Mouse (Mus musculus) thymus, adult 2 months (tissue): ENCODE measurements at regions not wholly inside any gene's neighbourhood (a gene's known extent, or its start where the extent isn't known, plus 50 kb on each side); places are given as distances from the start of the nearest gene placed in this dataset.

ENCODE experiments used
- DNase-seq: peaks from one replicate; pipeline ENCODE4 v3.0.0; 2021
- H3K27ac ChIP-seq: fragments of 200-500 bp; 2 replicates; pipeline ENCODE4 v1.5.1; 2012; ENCODE audit warnings: low read length, control low read depth; ENCODE audit not compliant: control insufficient read depth, insufficient read depth
- H3K27me3 ChIP-seq: fragments of 200-500 bp; 2 replicates; pipeline ENCODE4 v1.6.1; 2012; ENCODE audit warnings: mild to moderate bottlenecking, low read length, moderate library complexity, mixed read lengths; ENCODE audit not compliant: control insufficient read depth, insufficient read depth
- H3K36me3 ChIP-seq: fragments of 200-500 bp; 2 replicates; pipeline ENCODE4 v1.6.1; 2012; ENCODE audit warnings: mild to moderate bottlenecking, low read length, moderate library complexity; ENCODE audit not compliant: control insufficient read depth, insufficient read depth
- H3K4me1 ChIP-seq: fragments of 200-500 bp; replicated peaks from 2 replicates; pipeline ENCODE4 v1.6.1; 2012; ENCODE audit warnings: low read length; ENCODE audit not compliant: control insufficient read depth, insufficient read depth
- H3K4me3 ChIP-seq: fragments of 200-500 bp; 2 replicates; pipeline ENCODE4 v1.5.1; 2012; ENCODE audit warnings: mild to moderate bottlenecking, low read length, control low read depth, moderate library complexity; ENCODE audit not compliant: control insufficient read depth, insufficient read depth
- CTCF ChIP-seq: fragments of 200-500 bp; IDR thresholded peaks from 2 replicates; pipeline ENCODE4 v1.5.1; 2012; ENCODE audit warnings: mild to moderate bottlenecking, control low read depth, low read length, moderate library complexity, borderline replicate concordance; ENCODE audit not compliant: control insufficient read depth, poor library complexity, insufficient read depth; ENCODE audit errors: extremely low read depth
- POLR2A ChIP-seq: fragments of 200-500 bp; IDR thresholded peaks from 2 replicates; pipeline ENCODE4 v1.6.1; 2012; ENCODE audit warnings: mild to moderate bottlenecking, low read length, control low read depth, moderate library complexity; ENCODE audit not compliant: control insufficient read depth, poor library complexity, insufficient read depth; ENCODE audit errors: extremely low read depth
- WGBS: fragments of 180-500 bp; shearing (Covaris S2); methylation state at CpG from one replicate; pipeline ENCODE4 v1.1.7; 2018; 5-methylcytosine and 5-hydroxymethylcytosine counted together

DNA sequence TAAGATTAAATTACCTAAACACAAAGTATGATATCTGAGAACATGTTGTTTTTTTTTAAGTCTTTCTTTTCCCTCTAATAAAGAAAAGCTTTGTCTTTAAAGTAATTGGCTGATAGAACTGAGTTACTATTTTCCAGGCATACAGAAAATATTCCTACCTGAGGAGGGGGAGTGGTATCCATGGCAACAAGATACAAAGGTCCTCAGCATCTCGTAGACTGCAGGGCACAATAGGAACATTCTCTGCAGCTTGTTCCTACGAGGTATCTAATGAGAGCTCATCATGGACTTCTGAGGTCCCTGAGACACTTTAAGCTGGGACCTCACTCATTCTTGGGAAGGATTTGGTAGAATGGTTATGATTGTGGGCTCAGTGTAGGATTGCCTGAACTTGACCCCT, 225.5 kb upstream of the Cdh4 start:
- no peak overlapping the region for H3K4me3 ChIP-seq
- H3K27ac ChIP-seq: no peak overlapping the region
- TF ChIP-seq CTCF (no peak), POLR2A (no peak)
- no peaks in the 10 kb centered on the region for H3K36me3 ChIP-seq
- WGBS: 83% methylated on average over 2 of the region's 2 CpGs
- no peaks in the 10 kb centered on the region for H3K27me3 ChIP-seq
- no peaks in the 10 kb centered on the region for H3K4me1 ChIP-seq
- no peak for DNase-seq

DNA sequence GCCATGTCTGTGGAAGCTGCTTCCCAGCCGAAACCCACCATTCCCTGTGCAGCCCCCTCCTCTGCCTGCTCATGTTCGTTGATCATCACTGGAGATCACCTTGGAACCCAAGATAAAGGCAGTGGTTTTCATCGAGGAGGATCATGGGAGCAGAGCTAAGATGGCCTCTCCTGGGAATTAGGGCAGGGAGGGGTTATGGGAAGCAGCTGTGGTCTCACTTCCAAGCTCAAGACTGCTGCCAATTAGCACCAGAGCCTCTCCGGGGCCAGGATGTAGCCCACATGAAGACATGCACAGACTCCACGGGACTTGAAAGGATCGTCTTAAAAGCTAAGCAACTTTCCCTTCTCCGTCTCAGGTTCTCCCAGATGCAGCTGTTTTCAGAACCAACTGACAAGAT, 214.1 kb upstream of the Cdh4 start:
- TF ChIP-seq POLR2A (no peak), CTCF (no peak)

DNA sequence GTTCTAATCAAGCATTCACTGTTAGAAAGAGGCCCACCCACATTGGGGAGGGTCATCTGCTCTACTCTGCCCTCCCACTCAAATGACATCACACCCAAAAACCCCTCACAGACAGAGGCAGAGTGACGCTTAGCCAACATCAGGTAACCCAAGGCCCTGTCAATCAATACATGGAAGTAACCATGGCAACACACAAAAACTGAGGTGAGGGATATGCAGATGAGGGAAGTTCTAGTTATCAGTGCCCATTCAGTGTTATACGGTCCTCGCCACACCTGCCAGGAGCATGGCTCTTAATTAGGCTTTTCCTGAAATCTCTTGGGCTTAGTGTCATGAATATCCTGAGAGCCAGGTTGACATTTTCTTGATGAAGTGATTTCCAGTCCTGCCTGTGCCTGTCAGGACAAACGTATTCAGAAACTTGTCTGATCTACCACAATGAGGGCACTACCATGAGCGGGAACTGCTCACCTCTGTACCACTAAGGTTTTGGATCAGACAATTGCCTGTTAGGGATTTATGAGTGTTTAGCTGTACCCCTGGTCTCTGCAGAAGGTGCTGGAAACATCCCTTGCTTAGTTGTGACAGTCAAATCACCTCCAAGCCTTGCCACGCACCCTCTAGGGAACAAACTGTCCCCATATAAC, 210.4 kb upstream of the Cdh4 start:
- no peak overlapping the region for H3K4me3 ChIP-seq
- H3K36me3 ChIP-seq: no peaks in the 10 kb centered on the region
- no peak overlapping the region for H3K27ac ChIP-seq
- WGBS: 86% methylated on average over 6 of the region's 6 CpGs
- TF ChIP-seq CTCF: no peak
- no peak for TF ChIP-seq POLR2A
- H3K27me3 ChIP-seq: no peaks in the 10 kb centered on the region
- H3K4me1 ChIP-seq: no peaks in the 10 kb centered on the region
- no peak for DNase-seq

More for the DNA sequence above, 214.1 kb upstream of the Cdh4 start:
- WGBS: 83% methylated on average over 7 of the region's 7 CpGs
- H3K36me3 ChIP-seq: no peaks in the 10 kb centered on the region
- no peak overlapping the region for H3K4me3 ChIP-seq
- H3K27me3 ChIP-seq: no peaks in the 10 kb centered on the region
- H3K4me1 ChIP-seq: no peaks in the 10 kb centered on the region
- H3K27ac ChIP-seq: no peak overlapping the region
- no peak for DNase-seq

DNA sequence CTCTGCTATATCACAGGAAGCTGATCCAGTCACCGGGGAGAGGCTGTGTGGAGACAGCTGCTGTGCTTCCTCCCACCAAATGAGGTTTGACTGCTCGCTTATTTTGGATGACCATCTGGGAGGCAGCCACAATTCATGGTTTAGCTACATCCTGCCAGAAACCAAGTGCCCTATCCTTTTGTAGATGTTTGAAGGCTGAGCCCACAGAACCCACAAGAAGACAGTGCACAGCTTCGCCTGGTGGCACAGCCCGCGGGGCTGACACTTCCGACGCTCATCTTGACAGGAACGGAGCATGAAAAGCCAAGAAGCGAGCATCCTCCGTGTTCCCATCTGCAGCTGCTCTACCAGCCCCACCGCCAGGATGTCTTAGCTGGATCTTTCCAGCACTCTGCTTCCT, 204.1 kb upstream of the Cdh4 start:
- H3K4me3 ChIP-seq: no peak overlapping the region
- DNase-seq: no peak
- no peaks in the 10 kb centered on the region for H3K4me1 ChIP-seq
- no peaks in the 10 kb centered on the region for H3K36me3 ChIP-seq
- no peaks in the 10 kb centered on the region for H3K27me3 ChIP-seq
- TF ChIP-seq CTCF (no peak), POLR2A (no peak)
- WGBS: 79% methylated on average over 11 of the region's 11 CpGs
- H3K27ac ChIP-seq: no peak overlapping the region

DNA sequence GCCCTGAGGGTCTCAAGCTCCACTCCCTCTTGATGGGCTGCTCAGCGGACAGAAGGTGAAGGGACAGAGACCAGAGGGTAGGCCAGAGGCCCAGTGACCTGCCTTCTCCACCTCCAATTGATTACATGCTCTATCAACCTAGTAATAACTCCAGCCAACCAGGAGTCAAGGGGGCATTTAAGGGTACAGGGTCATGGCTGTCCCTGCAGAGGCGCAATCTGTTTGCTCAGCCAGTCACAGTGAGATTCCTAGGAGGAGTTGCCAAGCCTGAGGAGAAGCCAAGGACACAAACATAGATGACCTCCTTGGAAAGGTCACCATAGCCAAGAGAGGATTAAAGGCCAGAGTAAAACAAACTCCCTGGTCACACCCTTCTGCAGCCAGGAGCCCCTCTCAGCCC, 181.3 kb upstream of the Cdh4 start:
- DNase-seq: no peak
- no peak for TF ChIP-seq CTCF
- TF ChIP-seq POLR2A: no peak
- H3K36me3 ChIP-seq: no peaks in the 10 kb centered on the region

DNA sequence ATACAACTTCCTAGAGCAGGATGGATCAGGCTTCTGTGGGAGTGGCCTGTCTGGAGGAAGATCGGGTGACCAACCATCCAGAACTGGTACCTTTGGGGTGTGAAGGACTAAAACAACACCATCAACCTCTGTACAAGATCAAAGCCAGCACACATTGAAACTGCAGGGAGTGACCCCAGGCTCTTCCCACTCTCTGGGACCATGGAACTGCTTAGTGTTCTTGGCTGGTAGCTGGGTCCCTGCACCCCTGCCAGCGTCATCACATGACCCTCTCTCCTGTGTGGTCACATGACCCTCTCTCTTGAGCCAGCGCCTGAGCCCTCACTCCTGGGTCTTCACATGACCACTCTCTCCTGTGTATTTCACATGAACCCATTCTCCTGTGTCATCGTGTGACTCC, 178.3 kb upstream of the Cdh4 start:
- WGBS: 89% methylated on average over 4 of the region's 4 CpGs
- no peak overlapping the region for H3K4me3 ChIP-seq

More for the DNA sequence above, 181.3 kb upstream of the Cdh4 start:
- Histone ChIP-seq H3K27me3 (no peaks in the 10 kb centered on the region), H3K4me1 (no peaks in the 10 kb centered on the region), H3K4me3 (no peak overlapping the region), H3K27ac (no peak overlapping the region)
- 90% methylated on average over 2 of the region's 2 CpGs for WGBS

DNA sequence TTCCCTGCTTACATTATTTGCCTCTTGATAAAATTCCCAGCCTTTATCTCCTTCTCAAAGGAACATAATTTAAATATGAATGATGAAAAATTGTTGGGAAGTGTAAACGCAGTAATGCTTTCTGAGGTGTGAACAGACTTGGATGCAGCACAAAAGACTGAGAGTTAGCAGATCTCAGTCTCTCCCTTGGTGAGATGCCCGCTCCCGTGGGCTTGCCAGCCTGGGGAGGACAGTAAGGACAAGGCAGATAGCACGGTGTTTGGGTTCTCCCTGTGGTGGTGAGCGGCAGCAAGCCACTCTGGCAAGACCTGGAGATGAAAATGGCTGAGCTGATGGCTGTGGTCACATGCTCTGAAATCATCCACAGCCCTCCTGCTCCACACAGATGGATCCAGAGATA, 176.8 kb upstream of the Cdh4 start:
- TF ChIP-seq CTCF: no peak
- TF ChIP-seq POLR2A: no peak
- no peak for DNase-seq
- H3K27ac ChIP-seq: no peak overlapping the region
- WGBS: 77% methylated on average over 5 of the region's 5 CpGs
- H3K4me1 ChIP-seq: no peaks in the 10 kb centered on the region
- H3K4me3 ChIP-seq: no peak overlapping the region
- no peaks in the 10 kb centered on the region for H3K36me3 ChIP-seq
- no peaks in the 10 kb centered on the region for H3K27me3 ChIP-seq

More for the DNA sequence above, 178.3 kb upstream of the Cdh4 start:
- TF ChIP-seq POLR2A: no peak
- no peak for TF ChIP-seq CTCF
- no peak for DNase-seq
- Histone ChIP-seq H3K36me3 (no peaks in the 10 kb centered on the region), H3K4me1 (no peaks in the 10 kb centered on the region), H3K27me3 (no peaks in the 10 kb centered on the region), H3K27ac (no peak overlapping the region)
